Mouse (Mus musculus) gonadal fat pad, adult 2 months (tissue): ENCODE measurements around the gene Ago4. TPM values are rescaled to one million over a fixed set of nuclear protein-coding genes. Genes with fewer than 3 reads are reported as not detected.
A peak's percentile ranks its signal among the peaks of the same experiment; 100 is the strongest.

Source experiments
- DNase-seq: peaks from one replicate; pipeline ENCODE4 v3.0.0-alpha.2; 2012; ENCODE audit warnings: low read depth
- polyA plus RNA-seq: library from polyadenylated mRNA; depleted of rRNA; stranded (reverse); fragments of >200 nt; gene quantifications from 2 replicates; pipeline ENCODE4 v1.2.3, GENCODE M21; 2012

Gene Ago4
- polyA plus RNA-seq, 1 experiment = 1.6 TPM

GRCm38 (mm10) chr4:126512308-126513066, 20.8 kb downstream of the Ago4 start:
- DNase-seq = no peak

- no peak for DNase-seq
Measured at GRCm38 (mm10) chr4:126511013-126511412, 22.3 kb downstream of the Ago4 start.

- DNase-seq = no peak
Measured at GRCm38 (mm10) chr4:126509072-126509471, 24.2 kb downstream of the Ago4 start.

GRCm38 (mm10) chr4:126508110-126508899, 25.0 kb downstream of the Ago4 start:
- DNase-seq = peak; percentile 86

GRCm38 (mm10) chr4:126502977-126503309, 30.3 kb downstream of the Ago4 start:
- no peak for DNase-seq

- DNase-seq = no peak
Measured at GRCm38 (mm10) chr4:126502141-126502976, 30.9 kb downstream of the Ago4 start.

- no peak for DNase-seq
Measured at GRCm38 (mm10) chr4:126498601-126499000, 34.7 kb downstream of the Ago4 start.

- DNase-seq = peak; percentile 89
Measured at GRCm38 (mm10) chr4:126496963-126497362, 36.3 kb downstream of the Ago4 start.

GRCm38 (mm10) chr4:126495942-126496790, 37.1 kb downstream of the Ago4 start:
- DNase-seq = peak; percentile 75

- DNase-seq = no peak
Measured at GRCm38 (mm10) chr4:126495453-126495852, 37.8 kb downstream of the Ago4 start.

GRCm38 (mm10) chr4:126493416-126493815, 39.9 kb downstream of the Ago4 start:
- DNase-seq = no peak

- DNase-seq = no peak
Measured at GRCm38 (mm10) chr4:126491977-126492376, 41.3 kb downstream of the Ago4 start.

- no peak for DNase-seq
Measured at GRCm38 (mm10) chr4:126490726-126491125, 42.5 kb downstream of the Ago4 start.

- no peak for DNase-seq
Measured at GRCm38 (mm10) chr4:126489811-126490210, 43.5 kb downstream of the Ago4 start.

- DNase-seq = no peak
Measured at GRCm38 (mm10) chr4:126486217-126486616, 47.1 kb downstream of the Ago4 start.

GRCm38 (mm10) chr4:126485065-126485464, 48.2 kb downstream of the Ago4 start:
- no peak for DNase-seq

GRCm38 (mm10) chr4:126483874-126484273, 49.4 kb downstream of the Ago4 start:
- DNase-seq = no peak

GRCm38 (mm10) chr4:126482951-126483350, 50.3 kb downstream of the Ago4 start:
- no peak for DNase-seq

GRCm38 (mm10) chr4:126481461-126481860, 51.8 kb downstream of the Ago4 start:
- no peak for DNase-seq

GRCm38 (mm10) chr4:126480288-126480687, 53.0 kb downstream of the Ago4 start:
- DNase-seq = no peak

GRCm38 (mm10) chr4:126473031-126473430, 60.2 kb downstream of the Ago4 start:
- DNase-seq = no peak
